Mouse (Mus musculus): ENCODE measurements around the gene Atp2c2. TPM values are rescaled to one million over a fixed set of nuclear protein-coding genes. Genes with fewer than 3 reads are reported as not detected.

The Atp2c2 gene
- polyA plus RNA-seq, 1 experiment from 2014 or later, result 0.51 TPM

GRCm38 (mm10) chr8:119690602-119691001 lies 9.2 kb upstream of the Atp2c2 start:
- no peak for DNase-seq (ENCODE audit: low spot score)
- Histone ChIP-seq H3K4me1 (replicated peaks; ENCODE audit: control insufficient read depth, insufficient read depth, low read length) (no peaks in the 10 kb centered on the region), H3K27me3 (replicated peaks; ENCODE audit: control insufficient read depth, insufficient read depth, low read length) (no peaks in the 10 kb centered on the region), H3K4me3 (ENCODE audit: low read depth, low read length) (no peak overlapping the region), H3K27ac (ENCODE audit: low read depth, low read length) (no peak overlapping the region), H3K9me3 (ENCODE audit: control insufficient read depth, low read length) (no peaks in the 10 kb centered on the region), H3K9ac (ENCODE audit: low read depth, low read length) (no peak overlapping the region), H3K4me2 (no peak overlapping the region), H3K36me3 (ENCODE audit: control insufficient read depth, insufficient read depth, low read length) (no peaks in the 10 kb centered on the region)
- no peak for ATAC-seq (replicated peaks; ENCODE audit: low FRiP score)
- WGBS, result 62% methylated on average over 6 of the region's 6 CpGs

- no peak for ATAC-seq (replicated peaks; ENCODE audit: low FRiP score)
- no peak overlapping the region for H3K27ac ChIP-seq (ENCODE audit: low read depth, low read length)
These were observed 7.8 kb upstream of the Atp2c2 start for GRCm38 (mm10) chr8:119691989-119692388.

GRCm38 (mm10) chr8:119694696-119695095 lies 5.1 kb upstream of the Atp2c2 start:
- no peaks in the 10 kb centered on the region for H3K36me3 ChIP-seq (ENCODE audit: control insufficient read depth, insufficient read depth, low read length)
- DNase-seq (ENCODE audit: low spot score), result no peak
- H3K4me1 ChIP-seq (replicated peaks; ENCODE audit: control insufficient read depth, insufficient read depth, low read length), result no peaks in the 10 kb centered on the region
- no peak overlapping the region for H3K27ac ChIP-seq (ENCODE audit: low read depth, low read length)
- H3K9ac ChIP-seq (ENCODE audit: low read depth, low read length), result no peak overlapping the region
- 70% methylated on average over 7 of the region's 7 CpGs for WGBS
- H3K4me3 ChIP-seq (ENCODE audit: low read depth, low read length), result no peak overlapping the region
- peaks cover 22% of the 10 kb centered on the region for H3K27me3 ChIP-seq (replicated peaks; ENCODE audit: control insufficient read depth, insufficient read depth, low read length)
- no peak overlapping the region for H3K4me2 ChIP-seq
- no peak for ATAC-seq (replicated peaks; ENCODE audit: low FRiP score)
- H3K9me3 ChIP-seq (ENCODE audit: control insufficient read depth, low read length), result no peaks in the 10 kb centered on the region

More at GRCm38 (mm10) chr8:119691989-119692388, 7.8 kb upstream of the Atp2c2 start:
- no peaks in the 10 kb centered on the region for H3K36me3 ChIP-seq (ENCODE audit: control insufficient read depth, insufficient read depth, low read length)
- no peaks in the 10 kb centered on the region for H3K9me3 ChIP-seq (ENCODE audit: control insufficient read depth, low read length)
- H3K9ac ChIP-seq (ENCODE audit: low read depth, low read length), result no peak overlapping the region
- H3K4me1 ChIP-seq (replicated peaks; ENCODE audit: control insufficient read depth, insufficient read depth, low read length), result no peaks in the 10 kb centered on the region
- H3K4me2 ChIP-seq, result no peak overlapping the region
- DNase-seq (ENCODE audit: low spot score), result no peak
- WGBS, result 70% methylated on average over 4 of the region's 4 CpGs
- H3K4me3 ChIP-seq (ENCODE audit: low read depth, low read length), result no peak overlapping the region
- no peaks in the 10 kb centered on the region for H3K27me3 ChIP-seq (replicated peaks; ENCODE audit: control insufficient read depth, insufficient read depth, low read length)

DNA sequence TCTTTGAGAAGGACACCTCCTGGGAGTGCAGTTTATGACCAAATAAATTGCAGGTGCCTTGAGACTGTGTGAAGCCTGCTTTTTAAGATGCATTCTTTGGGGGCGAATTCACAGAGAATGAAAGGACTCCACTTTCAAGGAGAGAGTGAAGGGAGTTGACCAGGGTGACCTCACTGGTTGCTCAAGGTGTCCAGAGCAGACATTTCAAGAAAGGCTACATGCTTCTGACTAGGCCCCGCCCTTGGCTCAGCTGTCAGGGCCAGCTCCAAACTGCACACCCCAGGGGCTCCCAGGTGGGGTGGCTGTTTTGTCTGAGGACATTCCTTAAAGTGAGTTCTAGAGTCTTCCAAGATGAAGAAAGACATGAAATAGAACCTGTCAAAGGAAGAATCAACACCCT lies 2.6 kb upstream of the Atp2c2 start:
- WGBS, result 73% methylated on average over 2 of the region's 2 CpGs
- H3K36me3 ChIP-seq (ENCODE audit: control insufficient read depth, insufficient read depth, low read length), result no peaks in the 10 kb centered on the region
- H3K4me2 ChIP-seq, result no peak overlapping the region
- no peaks in the 10 kb centered on the region for H3K9me3 ChIP-seq (ENCODE audit: control insufficient read depth, low read length)
- no peak overlapping the region for H3K27ac ChIP-seq (ENCODE audit: low read depth, low read length)
- DNase-seq (ENCODE audit: low spot score) (no peak), ATAC-seq (replicated peaks; ENCODE audit: low FRiP score) (no peak)
- no peak overlapping the region for H3K9ac ChIP-seq (ENCODE audit: low read depth, low read length)
- peaks cover 45% of the 10 kb centered on the region for H3K27me3 ChIP-seq (replicated peaks; ENCODE audit: control insufficient read depth, insufficient read depth, low read length)
- H3K4me3 ChIP-seq (ENCODE audit: low read depth, low read length), result no peak overlapping the region
- H3K4me1 ChIP-seq (replicated peaks; ENCODE audit: control insufficient read depth, insufficient read depth, low read length), result no peaks in the 10 kb centered on the region

DNA sequence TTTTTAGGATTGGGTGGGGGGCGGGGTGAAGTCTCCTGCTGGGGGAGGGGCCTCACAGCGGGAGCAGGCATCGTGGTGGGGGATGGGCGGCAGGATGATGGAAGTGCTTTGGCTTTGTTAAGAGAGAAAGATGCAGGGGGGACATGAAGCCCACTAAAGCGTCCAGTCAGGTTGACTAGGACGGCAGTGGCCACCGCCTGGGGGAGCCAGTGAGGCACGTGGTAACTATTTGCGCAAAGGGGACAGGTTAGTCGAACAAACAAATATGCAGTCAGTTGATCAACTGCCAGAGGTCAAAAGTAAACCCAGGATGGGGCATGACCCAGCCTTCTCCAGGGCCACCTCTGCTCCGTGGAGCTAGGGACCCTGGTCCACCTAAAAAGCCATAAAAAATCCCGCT lies 849 bp upstream of the Atp2c2 start:
- peaks cover 49% of the 10 kb centered on the region for H3K27me3 ChIP-seq (replicated peaks; ENCODE audit: control insufficient read depth, insufficient read depth, low read length)
- no peak overlapping the region for H3K27ac ChIP-seq (ENCODE audit: low read depth, low read length)
- ATAC-seq (replicated peaks; ENCODE audit: low FRiP score), result peak; percentile 30; the same call in 1 of the 2 replicates
- H3K9me3 ChIP-seq (ENCODE audit: control insufficient read depth, low read length), result no peaks in the 10 kb centered on the region
- peak overlapping the region; percentile 51 for H3K4me2 ChIP-seq
- peak; percentile 46 for DNase-seq (ENCODE audit: low spot score)
- H3K36me3 ChIP-seq (ENCODE audit: control insufficient read depth, insufficient read depth, low read length), result no peaks in the 10 kb centered on the region
- H3K4me3 ChIP-seq (ENCODE audit: low read depth, low read length), result no peak overlapping the region
- 4% methylated on average over 12 of the region's 12 CpGs for WGBS
- H3K9ac ChIP-seq (ENCODE audit: low read depth, low read length), result no peak overlapping the region
- H3K4me1 ChIP-seq (replicated peaks; ENCODE audit: control insufficient read depth, insufficient read depth, low read length), result no peaks in the 10 kb centered on the region

GRCm38 (mm10) chr8:119702965-119703364 lies 3.2 kb downstream of the Atp2c2 start:
- H3K27me3 ChIP-seq (replicated peaks; ENCODE audit: control insufficient read depth, insufficient read depth, low read length), result peaks cover 47% of the 10 kb centered on the region
- no peak overlapping the region for H3K4me2 ChIP-seq
- no peaks in the 10 kb centered on the region for H3K36me3 ChIP-seq (ENCODE audit: control insufficient read depth, insufficient read depth, low read length)
- H3K27ac ChIP-seq (ENCODE audit: low read depth, low read length), result no peak overlapping the region
- ATAC-seq (replicated peaks; ENCODE audit: low FRiP score), result no peak
- H3K4me3 ChIP-seq (ENCODE audit: low read depth, low read length), result no peak overlapping the region
- WGBS, result 70% methylated on average over 7 of the region's 7 CpGs
- H3K4me1 ChIP-seq (replicated peaks; ENCODE audit: control insufficient read depth, insufficient read depth, low read length), result no peaks in the 10 kb centered on the region
- no peak overlapping the region for H3K9ac ChIP-seq (ENCODE audit: low read depth, low read length)
- no peaks in the 10 kb centered on the region for H3K9me3 ChIP-seq (ENCODE audit: control insufficient read depth, low read length)
- no peak for DNase-seq (ENCODE audit: low spot score)

DNA sequence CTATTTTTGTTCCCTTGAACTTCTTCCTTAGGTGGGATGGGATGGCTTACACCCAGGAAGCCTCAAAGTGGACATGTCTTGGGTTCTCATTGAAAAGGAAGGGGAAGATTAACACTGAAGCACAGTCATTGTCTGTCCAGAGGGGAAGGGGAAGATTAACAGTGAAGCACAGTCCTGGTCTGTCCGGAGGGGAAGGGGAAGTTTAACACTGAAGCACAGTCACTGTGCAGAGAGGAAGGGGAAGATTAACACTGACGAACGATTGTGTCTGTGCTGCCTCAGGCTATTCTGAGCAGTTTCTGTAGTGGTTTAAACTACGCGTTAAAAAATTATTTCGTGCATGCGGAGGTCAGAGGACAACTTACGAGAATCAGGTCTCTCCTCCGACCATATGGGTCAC lies 7.3 kb downstream of the Atp2c2 start:
- no peaks in the 10 kb centered on the region for H3K36me3 ChIP-seq (ENCODE audit: control insufficient read depth, insufficient read depth, low read length)
- H3K27me3 ChIP-seq (replicated peaks; ENCODE audit: control insufficient read depth, insufficient read depth, low read length), result peaks cover 7% of the 10 kb centered on the region
- H3K4me2 ChIP-seq, result no peak overlapping the region
- H3K27ac ChIP-seq (ENCODE audit: low read depth, low read length), result no peak overlapping the region
- ATAC-seq (replicated peaks; ENCODE audit: low FRiP score), result no peak
- no peak for DNase-seq (ENCODE audit: low spot score)
- no peaks in the 10 kb centered on the region for H3K9me3 ChIP-seq (ENCODE audit: control insufficient read depth, low read length)
- 83% methylated on average over 9 of the region's 9 CpGs for WGBS
- no peak overlapping the region for H3K9ac ChIP-seq (ENCODE audit: low read depth, low read length)
- H3K4me1 ChIP-seq (replicated peaks; ENCODE audit: control insufficient read depth, insufficient read depth, low read length), result no peaks in the 10 kb centered on the region
- H3K4me3 ChIP-seq (ENCODE audit: low read depth, low read length), result no peak overlapping the region

DNA sequence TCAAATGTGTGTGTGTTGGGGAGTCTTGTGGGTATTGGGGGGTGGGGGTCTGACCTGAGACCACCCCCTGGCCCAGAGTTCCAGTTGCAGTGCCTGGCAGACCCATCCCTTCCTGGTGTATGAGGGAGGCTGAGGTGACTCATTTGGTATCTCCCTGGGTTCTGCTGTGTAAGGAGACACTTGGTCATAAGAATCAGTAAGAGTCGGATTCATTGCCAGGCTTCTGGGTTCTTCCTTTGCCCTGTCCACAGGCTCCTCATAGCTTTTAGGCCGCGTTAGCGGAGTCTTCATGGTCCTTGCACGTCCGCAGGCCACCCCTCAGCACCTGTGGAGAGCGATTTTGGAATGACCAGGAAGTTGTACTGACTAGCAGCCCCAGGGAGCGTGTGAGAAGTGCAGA lies 8.7 kb downstream of the Atp2c2 start:
- H3K36me3 ChIP-seq (ENCODE audit: control insufficient read depth, insufficient read depth, low read length), result no peaks in the 10 kb centered on the region
- H3K27me3 ChIP-seq (replicated peaks; ENCODE audit: control insufficient read depth, insufficient read depth, low read length), result peaks cover 2% of the 10 kb centered on the region; the same call in 1 of the 2 replicates
- WGBS, result 83% methylated on average over 8 of the region's 8 CpGs
- ATAC-seq (replicated peaks; ENCODE audit: low FRiP score) (no peak), DNase-seq (ENCODE audit: low spot score) (no peak)
- no peaks in the 10 kb centered on the region for H3K9me3 ChIP-seq (ENCODE audit: control insufficient read depth, low read length)
- no peak overlapping the region for H3K4me2 ChIP-seq
- no peak overlapping the region for H3K4me3 ChIP-seq (ENCODE audit: low read depth, low read length)
- H3K27ac ChIP-seq (ENCODE audit: low read depth, low read length), result no peak overlapping the region
- no peak overlapping the region for H3K9ac ChIP-seq (ENCODE audit: low read depth, low read length)
- H3K4me1 ChIP-seq (replicated peaks; ENCODE audit: control insufficient read depth, insufficient read depth, low read length), result no peaks in the 10 kb centered on the region

- WGBS, result 68% methylated on average over 14 of the region's 14 CpGs
- H3K36me3 ChIP-seq (ENCODE audit: control insufficient read depth, insufficient read depth, low read length), result no peaks in the 10 kb centered on the region
- ATAC-seq (replicated peaks; ENCODE audit: low FRiP score) (no peak; the same call in 1 of the 2 replicates), DNase-seq (ENCODE audit: low spot score) (no peak)
- no peak overlapping the region for H3K9ac ChIP-seq (ENCODE audit: low read depth, low read length)
- H3K4me2 ChIP-seq, result no peak overlapping the region
- no peak overlapping the region for H3K4me3 ChIP-seq (ENCODE audit: low read depth, low read length)
- no peak overlapping the region for H3K27ac ChIP-seq (ENCODE audit: low read depth, low read length)
- no peaks in the 10 kb centered on the region for H3K4me1 ChIP-seq (replicated peaks; ENCODE audit: control insufficient read depth, insufficient read depth, low read length)
- no peaks in the 10 kb centered on the region for H3K9me3 ChIP-seq (ENCODE audit: control insufficient read depth, low read length)
- peaks cover 2% of the 10 kb centered on the region for H3K27me3 ChIP-seq (replicated peaks; ENCODE audit: control insufficient read depth, insufficient read depth, low read length)
These were observed 9.3 kb downstream of the Atp2c2 start for GRCm38 (mm10) chr8:119708878-119709702.

All from liver, embryonic 11.5 days (tissue).